Mouse (Mus musculus) heart, adult 2 months (tissue): ENCODE results near the gene Tmx2. TPM values are rescaled to one million over a fixed set of nuclear protein-coding genes. Genes with fewer than 3 reads are reported as not detected.
A peak's percentile ranks its signal among the peaks of the same experiment; 100 is the strongest.

ENCODE experiments used
- DNase-seq, 2 experiments: peaks; one replicate each; pipeline ENCODE4 v3.0.0; 2021
- H3K27ac ChIP-seq: fragments of 200-600 bp; 2 replicates; pipeline ENCODE4 v1.8.1; 2022
- H3K27me3 ChIP-seq: fragments of 200-500 bp; 2 replicates; pipeline ENCODE4 v1.6.1; 2012; ENCODE audit warnings: mild to moderate bottlenecking, low read length, inconsistent platforms, mixed read lengths; ENCODE audit not compliant: control insufficient read depth, insufficient read depth
- H3K36me3 ChIP-seq: fragments of 200-500 bp; 2 replicates; pipeline ENCODE4 v1.6.1; 2012; ENCODE audit warnings: low read length, inconsistent platforms; ENCODE audit not compliant: control insufficient read depth, insufficient read depth
- H3K4me1 ChIP-seq: fragments of 200-500 bp; 2 replicates; pipeline ENCODE4 v1.6.1; 2011; ENCODE audit warnings: low read length; ENCODE audit not compliant: control insufficient read depth, insufficient read depth
- H3K4me3 ChIP-seq: fragments of 200-600 bp; 2 replicates; pipeline ENCODE4 v1.8.1; 2022
- H3K79me2 ChIP-seq: fragments of 200-500 bp; replicated peaks from 2 replicates; pipeline ENCODE4 v1.6.1; 2012; ENCODE audit warnings: mild to moderate bottlenecking, inconsistent platforms, low read length, moderate library complexity, mixed read lengths; ENCODE audit not compliant: control insufficient read depth, insufficient read depth
- H3K9ac ChIP-seq: fragments of 200-500 bp; 2 replicates; pipeline ENCODE4 v1.6.1; 2012; ENCODE audit warnings: low read depth, mild to moderate bottlenecking, control low read depth, inconsistent platforms, low read length, mixed read lengths
- CTCF ChIP-seq: fragments of 200-600 bp; IDR thresholded peaks from 2 replicates; pipeline ENCODE4 v1.8.1; 2022; ENCODE audit warnings: antibody characterized with exemption, mild to moderate bottlenecking, moderate library complexity
- EP300 ChIP-seq: fragments of 200-500 bp; IDR thresholded peaks from 2 replicates; pipeline ENCODE4 v1.6.1; 2011; ENCODE audit warnings: low read depth, low read length, control low read depth; ENCODE audit not compliant: insufficient read depth
- POLR2A ChIP-seq: fragments of 200-500 bp; IDR thresholded peaks from 2 replicates; pipeline ENCODE4 v1.6.1; 2011; ENCODE audit warnings: mild to moderate bottlenecking, low read depth, low read length, control low read depth; ENCODE audit not compliant: insufficient read depth
- WGBS: fragments of 180-500 bp; shearing (Covaris S2); methylation state at CpG from one replicate; pipeline ENCODE4 v1.1.7; 2018; 5-methylcytosine and 5-hydroxymethylcytosine counted together
- intact Hi-C: fragments of 180-260 bp; cut with DNase I; formaldehyde crosslinking; loops from one replicate; pipeline ENCODE4 v1.15.1; 2025
- polyA plus RNA-seq: library from polyadenylated mRNA; depleted of rRNA; stranded (reverse); fragments of >200 nt; gene quantifications from 2 replicates; pipeline ENCODE4 v1.2.3, GENCODE M21; 2012
- total RNA-seq, 2 experiments: library from RNA; stranded (reverse); gene quantifications; 2 replicates each; pipeline ENCODE4 v1.2.3; 2021

Gene Tmx2
- total and polyA plus RNA-seq, 3 experiments: 105 to 148 (median 115) TPM

DNA sequence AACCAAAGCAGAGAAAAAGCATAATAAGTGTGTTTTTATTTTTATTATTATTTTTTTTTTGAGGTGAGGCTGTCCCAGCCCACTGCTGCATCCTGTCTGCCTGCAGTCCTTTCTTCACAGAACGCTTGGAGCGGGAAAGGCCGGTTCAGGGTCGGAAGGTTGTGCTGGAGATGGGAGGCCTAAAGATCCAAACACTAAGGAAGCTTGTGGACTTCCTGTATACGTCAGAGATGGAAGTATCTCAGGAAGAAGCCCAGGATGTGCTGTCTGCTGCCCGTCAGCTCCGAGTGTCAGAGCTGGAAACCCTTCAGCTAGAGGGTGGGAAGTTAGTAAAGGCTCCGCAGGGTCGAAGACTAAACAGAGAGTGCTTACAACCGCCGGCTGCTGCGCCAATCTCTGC lies 12.9 kb downstream of the Tmx2 start:
- Histone ChIP-seq H3K36me3 (peaks cover 5% of the 10 kb centered on the region; the same call in 1 of the 2 replicates), H3K27ac (peak overlapping the region; percentile 18), H3K27me3 (no peaks in the 10 kb centered on the region), H3K79me2 (no peaks in the 10 kb centered on the region), H3K4me1 (no peaks in the 10 kb centered on the region; the same call in 1 of the 2 replicates), H3K4me3 (no peak overlapping the region), H3K9ac (peak overlapping the region; percentile 28; the same call in 1 of the 2 replicates)
- intact Hi-C loops: loop anchor here (10.0 kb wide), 1 partner anchor 181 kb away; no protein-coding TSS in a partner anchor
- 34% methylated on average over 12 of the region's 12 CpGs for WGBS
- DNase-seq: no peak
- TF ChIP-seq EP300: no peak
- TF ChIP-seq CTCF: no peak
- TF ChIP-seq POLR2A: no peak

- intact Hi-C loops: loop anchor here (10.0 kb wide), 1 partner anchor 178 kb away; no protein-coding TSS in a partner anchor
- Histone ChIP-seq H3K36me3 (no peaks in the 10 kb centered on the region), H3K27me3 (no peaks in the 10 kb centered on the region), H3K4me3 (no peak overlapping the region), H3K4me1 (no peaks in the 10 kb centered on the region; the same call in 1 of the 2 replicates), H3K79me2 (no peaks in the 10 kb centered on the region), H3K27ac (no peak overlapping the region), H3K9ac (no peak overlapping the region)
- WGBS: 42% methylated on average over 2 of the region's 2 CpGs
- TF ChIP-seq EP300 (no peak), CTCF (peak; percentile 79)
- DNase-seq: peak; percentile 32 to 40
Observed at GRCm38 (mm10) chr2:84662866-84663265, 16.1 kb downstream of the Tmx2 start.

- TF ChIP-seq CTCF (peak; percentile 84), POLR2A (no peak), EP300 (0 out of 2 replicates have a peak, but pooled peaks have one; percentile 9)
- Histone ChIP-seq H3K4me3 (no peak overlapping the region), H3K27ac (no peak overlapping the region), H3K4me1 (no peaks in the 10 kb centered on the region; the same call in 1 of the 2 replicates), H3K79me2 (no peaks in the 10 kb centered on the region), H3K9ac (no peak overlapping the region), H3K36me3 (no peaks in the 10 kb centered on the region), H3K27me3 (no peaks in the 10 kb centered on the region)
- no peak for DNase-seq
- WGBS: 53% methylated on average over 3 of the region's 3 CpGs
- intact Hi-C loops: loop anchor here (1.0 to 10.0 kb wide), 2 partner anchors 43 to 175 kb away; no protein-coding TSS in a partner anchor
Observed at GRCm38 (mm10) chr2:84660253-84660652, 18.7 kb downstream of the Tmx2 start.

DNA sequence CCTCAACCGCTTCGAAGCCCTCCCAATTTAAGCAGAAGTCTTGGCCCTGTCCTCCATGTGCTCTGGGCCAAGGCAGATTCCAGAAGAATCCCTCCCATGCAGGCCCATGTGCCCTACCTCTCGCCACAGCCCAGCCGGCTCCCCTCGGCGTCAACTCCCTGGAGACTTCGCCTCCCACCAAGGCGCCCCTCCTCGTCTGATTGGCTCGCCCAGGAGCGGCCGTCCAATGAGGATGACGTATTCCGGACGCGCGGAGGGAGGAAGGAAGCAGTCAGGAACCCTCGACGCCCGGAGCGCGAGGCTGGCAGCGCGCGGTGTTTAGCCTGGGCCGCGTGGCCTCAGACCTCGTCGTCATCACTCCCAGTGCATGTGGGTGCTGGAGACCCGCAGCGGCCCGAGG lies 20.1 kb downstream of the Tmx2 start, which contains the start of gene Btbd18:
TSS of gene Btbd18 (plus strand) at position 274 of the 400 bp plus-strand sequence.
- no peaks in the 10 kb centered on the region for H3K79me2 ChIP-seq

DNA sequence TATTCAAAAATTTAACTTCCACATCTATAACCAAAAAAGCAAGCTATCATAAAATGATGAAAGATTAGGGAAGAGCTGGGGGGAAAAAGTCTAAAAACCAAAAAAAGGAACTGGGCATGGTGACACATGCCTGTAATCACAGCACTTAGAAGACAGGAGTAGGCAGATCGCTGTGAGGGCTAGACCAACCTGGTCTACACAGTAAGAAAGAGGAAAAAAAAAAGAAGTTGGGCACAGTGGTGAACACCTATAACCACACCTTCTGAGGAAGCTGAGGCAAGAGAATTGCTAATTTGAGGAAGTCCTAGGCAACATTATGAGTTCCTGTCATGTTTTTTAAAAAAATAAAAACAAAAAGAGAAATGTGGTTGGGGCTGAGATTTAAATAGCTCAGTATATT lies 23.1 kb downstream of the Tmx2 start:
- H3K27me3 ChIP-seq: no peaks in the 10 kb centered on the region
- H3K9ac ChIP-seq: no peak overlapping the region
- no peaks in the 10 kb centered on the region; the same call in 1 of the 2 replicates for H3K4me1 ChIP-seq
- H3K4me3 ChIP-seq: no peak overlapping the region
- no peaks in the 10 kb centered on the region for H3K79me2 ChIP-seq
- intact Hi-C loops: no loop called here
- H3K27ac ChIP-seq: no peak overlapping the region
- WGBS: 56% methylated on average over 1 of the region's 1 CpGs
- no peaks in the 10 kb centered on the region for H3K36me3 ChIP-seq
- TF ChIP-seq CTCF (no peak), POLR2A (no peak), EP300 (no peak)
- DNase-seq: no peak

More for the DNA sequence above, 20.1 kb downstream of the Tmx2 start, which contains the start of gene Btbd18:
- Histone ChIP-seq H3K4me1 (no peaks in the 10 kb centered on the region; the same call in 1 of the 2 replicates), H3K27ac (no peak within 1 kb of the TSS), H3K27me3 (no peaks in the 10 kb centered on the region), H3K36me3 (no peaks in the 10 kb centered on the region), H3K4me3 (no peak within 1 kb of the TSS), H3K9ac (no peak within 1 kb of the TSS)
- TF ChIP-seq EP300: no peak
- no peak for TF ChIP-seq POLR2A
- TF ChIP-seq CTCF: no peak
- DNase-seq: no peak
- 92% methylated on average over 32 of the region's 32 CpGs for WGBS
- intact Hi-C loops: loop anchor here (2.0 kb wide), 1 partner anchor 202 kb away; no protein-coding TSS in a partner anchor

DNA sequence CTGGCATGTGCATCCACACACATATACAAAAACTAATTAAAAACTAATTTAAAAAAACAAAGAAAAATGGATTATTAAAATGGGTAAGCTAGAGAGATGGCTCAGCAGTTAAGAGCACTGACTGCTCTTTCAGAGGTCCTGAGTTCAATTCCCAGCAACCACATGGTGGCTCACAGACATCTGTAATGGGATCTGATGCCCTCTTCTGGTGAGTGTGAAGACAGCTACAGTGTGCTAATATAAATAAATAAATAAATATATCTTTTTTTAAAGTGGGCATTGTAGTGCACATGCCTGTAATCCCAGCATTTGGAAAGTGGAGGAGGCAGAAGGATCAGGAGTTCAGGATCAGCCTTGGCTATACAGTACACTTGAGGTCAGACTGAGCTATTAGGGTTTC lies 25.6 kb downstream of the Tmx2 start:
- Histone ChIP-seq H3K4me3 (no peak overlapping the region), H3K27me3 (no peaks in the 10 kb centered on the region), H3K4me1 (no peaks in the 10 kb centered on the region; the same call in 1 of the 2 replicates), H3K27ac (no peak overlapping the region), H3K9ac (no peak overlapping the region), H3K79me2 (no peaks in the 10 kb centered on the region), H3K36me3 (no peaks in the 10 kb centered on the region)
- TF ChIP-seq EP300 (no peak), CTCF (peak; percentile 79), POLR2A (no peak)
- intact Hi-C loops: no loop called here
- DNase-seq: no peak
